Mouse (Mus musculus) heart, embryonic 14.5 days (tissue): ENCODE measurements around the gene Kcnk13. TPM values are rescaled to one million over a fixed set of nuclear protein-coding genes. Genes with fewer than 3 reads are reported as not detected.

ENCODE experiments used
- ATAC-seq: fragments of 200-750 bp; cut with Nextera tagmentation; 2 replicates; pipeline ENCODE4 v1.8.0; 2017; ENCODE audit warnings: low read depth, moderate TSS enrichment; ENCODE audit not compliant: insufficient number of reproducible peaks, insufficient read depth, low FRiP score
- H3K27ac ChIP-seq, 2 experiments: fragments of 200-500 bp in 1 of 2; fragments of 300-500 bp in 1 of 2; sonication (generic) in 1 of 2; replicated peaks in 1 of 2; 2 replicates each; pipeline ENCODE4 v1.5.1; 2012 to 2014; ENCODE audit warnings: low read depth in 2 of 2, low read length in 2 of 2, control low read depth in 1 of 2, mild to moderate bottlenecking in 1 of 2, mixed read lengths in 1 of 2; ENCODE audit not compliant: control insufficient read depth in 1 of 2, insufficient read depth in 1 of 2
- H3K27me3 ChIP-seq: fragments of 300-500 bp; sonication (generic); 2 replicates; pipeline ENCODE4 v1.6.1; 2014; ENCODE audit warnings: mild to moderate bottlenecking, low read length, control low read depth; ENCODE audit not compliant: control insufficient read depth, insufficient read depth
- H3K36me3 ChIP-seq: fragments of 300-500 bp; sonication (generic); 2 replicates; pipeline ENCODE4 v1.6.1; 2014; ENCODE audit warnings: mild to moderate bottlenecking, control low read depth, low read length, mixed read lengths; ENCODE audit not compliant: control insufficient read depth, insufficient read depth
- H3K4me1 ChIP-seq, 2 experiments: fragments of 200-500 bp in 1 of 2; fragments of 300-500 bp in 1 of 2; sonication (generic) in 1 of 2; 2 replicates each; pipeline ENCODE4 v1.6.1; 2012 to 2014; ENCODE audit warnings: low read length in 2 of 2, control low read depth in 1 of 2, mixed read lengths in 1 of 2; ENCODE audit not compliant: control insufficient read depth in 2 of 2, insufficient read depth in 2 of 2
- H3K4me2 ChIP-seq: fragments of 300-500 bp; sonication (generic); 2 replicates; pipeline ENCODE4 v1.6.1; 2014; ENCODE audit warnings: mild to moderate bottlenecking, low read length
- H3K4me3 ChIP-seq, 2 experiments: fragments of 200-500 bp in 1 of 2; fragments of 300-500 bp in 1 of 2; sonication (generic) in 1 of 2; 2 replicates each; pipeline ENCODE4 v1.5.1; 2012 to 2014; ENCODE audit warnings: low read length in 2 of 2, mild to moderate bottlenecking in 2 of 2, control low read depth in 1 of 2, low read depth in 1 of 2, moderate library complexity in 1 of 2; ENCODE audit not compliant: control insufficient read depth in 1 of 2, insufficient read depth in 1 of 2
- H3K9ac ChIP-seq: fragments of 300-500 bp; sonication (generic); 2 replicates; pipeline ENCODE4 v1.6.1; 2014; ENCODE audit warnings: mild to moderate bottlenecking, low read length
- H3K9me3 ChIP-seq: fragments of 300-500 bp; sonication (generic); 2 replicates; pipeline ENCODE4 v1.6.1; 2016; ENCODE audit warnings: low read length, control low read depth; ENCODE audit not compliant: control insufficient read depth
- WGBS: fragments of 180-500 bp; shearing (Covaris S2); extraction: QIAGEN DNeasy Blood & Tissue Kit; methylation state at CpG from one replicate; pipeline ENCODE4 v1.1.7; 2014; 5-methylcytosine and 5-hydroxymethylcytosine counted together
- polyA plus RNA-seq: library from polyadenylated mRNA; unstranded; fragments of >200 nt; fragmentation: Nextera tagmentation; extraction: Ambion mirVana; gene quantifications from 2 replicates; pipeline ENCODE4 v1.2.1, GENCODE M21; 2014

Kcnk13 gene
- polyA plus RNA-seq, 1 experiment from 2014 or later, result 0.08 TPM

DNA sequence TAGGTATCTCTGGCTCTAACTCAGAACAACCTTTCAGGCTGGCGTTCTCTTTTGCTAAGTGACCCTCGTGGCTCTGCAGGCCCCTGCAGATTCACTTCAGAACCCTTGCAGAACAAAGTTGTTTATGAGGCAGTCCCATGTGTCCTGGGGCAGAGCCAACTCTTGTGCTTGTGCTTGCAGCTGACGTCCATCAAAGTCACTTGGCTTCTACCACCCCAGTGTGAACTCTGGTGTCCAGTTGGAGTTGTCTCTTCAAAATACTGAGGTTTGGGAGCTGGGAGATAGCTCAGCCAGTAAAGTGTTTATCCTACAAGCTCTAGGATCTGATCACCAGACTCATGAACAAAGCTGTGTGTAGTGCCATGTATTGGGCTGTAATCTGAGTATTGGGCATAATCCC, 37.6 kb downstream of the Kcnk13 start:
- H3K27me3 ChIP-seq, result no peaks in the 10 kb centered on the region
- H3K4me3 ChIP-seq, result no peak overlapping the region
- no peak for ATAC-seq
- no peak overlapping the region for H3K27ac ChIP-seq
- H3K4me2 ChIP-seq, result no peak overlapping the region
- no peaks in the 10 kb centered on the region for H3K36me3 ChIP-seq
- no peak overlapping the region for H3K9ac ChIP-seq
- no peaks in the 10 kb centered on the region for H3K9me3 ChIP-seq
- no peaks in the 10 kb centered on the region for H3K4me1 ChIP-seq
- WGBS, result 66% methylated on average over 3 of the region's 3 CpGs

DNA sequence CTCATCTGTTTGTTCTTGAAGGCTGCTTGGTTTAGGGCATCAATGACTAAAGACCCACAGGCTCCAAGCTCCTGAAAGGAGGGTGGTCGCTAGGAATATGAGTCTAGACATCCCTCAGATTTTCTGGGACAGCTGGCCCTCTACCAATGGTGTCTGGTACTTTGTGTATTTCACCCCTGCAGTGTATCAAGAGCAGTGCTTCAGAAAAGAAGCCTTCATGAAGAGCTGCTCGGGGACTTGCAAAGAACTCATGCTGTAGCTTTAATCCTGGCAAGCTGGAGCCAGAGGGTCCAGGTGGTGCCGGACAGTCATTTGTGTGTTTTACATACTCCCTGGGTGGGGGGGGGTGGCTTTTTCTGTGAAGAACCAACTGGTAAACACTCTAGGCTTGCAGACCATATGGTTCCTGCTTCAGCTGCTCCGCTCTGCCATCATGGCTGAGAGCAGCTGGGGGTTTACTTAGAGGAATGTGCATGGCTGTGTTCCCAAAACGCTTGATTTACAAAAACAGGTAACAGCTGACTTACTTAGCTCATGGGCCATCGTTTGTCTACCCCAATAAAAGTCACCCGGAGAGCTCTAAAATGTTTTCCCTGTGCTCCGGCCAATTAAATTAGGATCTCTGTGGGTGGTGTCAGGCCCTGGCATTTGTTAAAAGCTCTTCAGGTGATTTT, 38.8 kb downstream of the Kcnk13 start:
- no peaks in the 10 kb centered on the region for H3K4me1 ChIP-seq
- no peaks in the 10 kb centered on the region for H3K27me3 ChIP-seq
- no peak overlapping the region for H3K27ac ChIP-seq
- no peak overlapping the region for H3K4me2 ChIP-seq
- no peak for ATAC-seq
- H3K9me3 ChIP-seq, result no peaks in the 10 kb centered on the region
- no peak overlapping the region for H3K4me3 ChIP-seq
- H3K36me3 ChIP-seq, result no peaks in the 10 kb centered on the region
- 53% methylated on average over 8 of the region's 8 CpGs for WGBS
- H3K9ac ChIP-seq, result no peak overlapping the region

DNA sequence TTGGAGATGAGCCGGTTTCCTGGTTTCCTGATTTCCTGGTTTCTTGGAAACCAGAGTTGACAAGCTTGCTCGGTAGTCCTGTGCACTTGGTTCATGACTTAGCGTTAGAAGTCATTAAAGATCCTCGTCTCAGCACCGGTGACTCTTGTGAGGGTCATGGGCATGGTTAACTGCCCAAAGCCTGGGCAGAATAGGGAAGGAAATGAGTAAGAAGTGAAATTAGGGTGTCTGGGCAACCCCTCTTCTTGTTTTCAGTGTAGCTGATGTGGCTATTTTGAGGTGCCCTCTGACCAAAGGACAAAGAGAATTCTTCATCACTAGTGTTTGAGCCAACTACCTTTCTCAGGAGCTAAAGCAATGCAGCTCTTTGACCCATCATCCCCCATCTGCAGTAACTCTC, 41.0 kb downstream of the Kcnk13 start:
- H3K36me3 ChIP-seq, result no peaks in the 10 kb centered on the region

DNA sequence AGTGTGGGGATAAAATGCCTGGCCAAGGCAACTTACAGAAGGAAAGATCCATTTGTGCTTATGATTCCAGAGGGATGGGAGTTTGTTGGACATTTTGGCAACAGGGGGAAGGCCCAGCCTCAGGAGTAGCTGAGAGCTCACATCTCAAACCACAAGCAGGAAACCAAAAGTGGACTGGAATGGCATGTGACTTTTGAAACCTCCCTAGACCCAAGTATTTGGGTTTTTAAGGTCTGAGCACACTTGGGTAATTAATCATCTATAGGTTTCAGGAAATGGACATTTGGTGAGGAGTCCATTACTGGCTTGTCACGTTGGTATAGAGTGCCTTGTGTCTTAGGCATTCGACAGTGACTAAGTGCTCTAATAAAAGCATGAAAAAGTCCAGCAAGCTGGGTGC, 42.4 kb downstream of the Kcnk13 start:
- Histone ChIP-seq H3K36me3 (no peaks in the 10 kb centered on the region), H3K9ac (no peak overlapping the region), H3K27ac (no peak overlapping the region), H3K4me1 (no peaks in the 10 kb centered on the region), H3K4me2 (no peak overlapping the region), H3K4me3 (no peak overlapping the region), H3K9me3 (no peaks in the 10 kb centered on the region), H3K27me3 (no peaks in the 10 kb centered on the region)
- 62% methylated on average over 2 of the region's 2 CpGs for WGBS
- ATAC-seq, result no peak

More for the DNA sequence above, 41.0 kb downstream of the Kcnk13 start:
- no peaks in the 10 kb centered on the region for H3K9me3 ChIP-seq
- H3K4me1 ChIP-seq, result no peaks in the 10 kb centered on the region
- no peak overlapping the region for H3K4me2 ChIP-seq
- no peak overlapping the region for H3K4me3 ChIP-seq
- ATAC-seq, result no peak
- no peak overlapping the region for H3K9ac ChIP-seq
- H3K27me3 ChIP-seq, result no peaks in the 10 kb centered on the region
- H3K27ac ChIP-seq, result no peak overlapping the region
- 82% methylated on average over 5 of the region's 5 CpGs for WGBS

DNA sequence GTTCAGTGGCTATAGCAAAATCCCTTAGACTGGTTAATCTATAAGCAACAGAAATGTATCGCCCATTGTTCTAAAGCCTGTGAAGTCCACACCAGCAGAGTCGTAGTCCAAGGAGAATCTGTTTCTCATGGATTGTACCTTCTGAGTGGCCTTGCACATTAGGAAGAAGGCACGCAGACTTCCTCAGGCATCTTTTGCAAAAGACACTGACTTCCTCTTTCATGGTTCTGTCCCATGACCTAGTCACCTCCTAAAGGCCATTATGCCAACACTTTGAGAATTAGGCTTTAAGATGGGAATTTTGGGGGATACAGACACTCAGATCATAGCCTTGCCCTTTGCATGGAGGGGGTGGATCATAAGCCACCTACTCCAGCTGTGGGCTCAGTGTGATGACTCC, 48.5 kb downstream of the Kcnk13 start:
- H3K4me3 ChIP-seq, result no peak overlapping the region
- H3K4me2 ChIP-seq, result no peak overlapping the region
- H3K27ac ChIP-seq, result no peak overlapping the region
- no peaks in the 10 kb centered on the region for H3K36me3 ChIP-seq
- no peaks in the 10 kb centered on the region for H3K9me3 ChIP-seq
- H3K9ac ChIP-seq, result no peak overlapping the region
- ATAC-seq, result no peak
- no peaks in the 10 kb centered on the region for H3K4me1 ChIP-seq
- H3K27me3 ChIP-seq, result no peaks in the 10 kb centered on the region
- WGBS, result 88% methylated on average over 3 of the region's 3 CpGs

DNA sequence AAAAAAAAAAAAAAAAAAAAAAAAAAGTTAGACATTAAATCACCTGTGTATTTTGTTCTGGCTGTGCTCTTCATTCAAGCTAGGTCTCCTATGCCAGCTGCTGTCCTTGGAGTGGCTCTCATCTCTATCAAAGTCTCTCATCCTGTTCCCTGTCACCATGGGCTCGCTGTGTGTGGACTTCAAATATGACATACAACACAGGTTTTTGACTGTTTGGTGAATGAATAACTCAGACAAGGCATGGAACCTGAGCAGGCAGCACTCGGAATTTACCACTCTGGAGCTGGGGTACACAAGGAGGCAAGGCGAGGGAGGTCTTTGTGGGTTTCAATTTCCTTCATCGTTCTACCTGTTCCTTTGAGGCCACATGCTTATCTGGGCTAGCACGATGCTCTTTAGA, 50.8 kb downstream of the Kcnk13 start:
- no peak for ATAC-seq
- 78% methylated on average over 5 of the region's 5 CpGs for WGBS
- Histone ChIP-seq H3K36me3 (no peaks in the 10 kb centered on the region), H3K27me3 (no peaks in the 10 kb centered on the region), H3K9me3 (no peaks in the 10 kb centered on the region), H3K4me2 (no peak overlapping the region), H3K4me1 (no peaks in the 10 kb centered on the region), H3K4me3 (no peak overlapping the region), H3K9ac (no peak overlapping the region), H3K27ac (no peak overlapping the region)

DNA sequence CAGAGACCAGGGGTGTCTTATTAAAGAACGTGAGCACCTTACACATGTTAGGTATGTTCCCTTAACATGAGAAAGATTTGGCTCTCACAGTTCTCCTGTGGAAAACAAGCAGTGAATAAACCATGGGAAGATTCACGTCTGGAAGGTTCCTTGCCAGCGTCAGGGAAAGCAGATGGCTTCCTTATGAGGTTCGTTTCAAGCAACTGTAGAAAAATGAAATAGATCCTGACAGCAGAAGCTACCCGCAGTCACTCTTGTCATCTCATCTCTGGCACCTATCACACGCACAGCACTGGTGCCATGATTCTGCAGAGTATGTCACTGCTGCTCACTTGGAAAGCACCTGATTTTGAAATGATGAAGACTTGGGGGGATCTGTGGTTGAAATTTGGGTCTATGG, 53.4 kb downstream of the Kcnk13 start:
- no peaks in the 10 kb centered on the region for H3K4me1 ChIP-seq
- no peaks in the 10 kb centered on the region for H3K9me3 ChIP-seq
- WGBS, result 79% methylated on average over 6 of the region's 6 CpGs
- no peak overlapping the region for H3K9ac ChIP-seq
- H3K27me3 ChIP-seq, result no peaks in the 10 kb centered on the region
- no peaks in the 10 kb centered on the region for H3K36me3 ChIP-seq
- H3K27ac ChIP-seq, result no peak overlapping the region
- no peak overlapping the region for H3K4me3 ChIP-seq
- H3K4me2 ChIP-seq, result no peak overlapping the region
- ATAC-seq, result no peak

DNA sequence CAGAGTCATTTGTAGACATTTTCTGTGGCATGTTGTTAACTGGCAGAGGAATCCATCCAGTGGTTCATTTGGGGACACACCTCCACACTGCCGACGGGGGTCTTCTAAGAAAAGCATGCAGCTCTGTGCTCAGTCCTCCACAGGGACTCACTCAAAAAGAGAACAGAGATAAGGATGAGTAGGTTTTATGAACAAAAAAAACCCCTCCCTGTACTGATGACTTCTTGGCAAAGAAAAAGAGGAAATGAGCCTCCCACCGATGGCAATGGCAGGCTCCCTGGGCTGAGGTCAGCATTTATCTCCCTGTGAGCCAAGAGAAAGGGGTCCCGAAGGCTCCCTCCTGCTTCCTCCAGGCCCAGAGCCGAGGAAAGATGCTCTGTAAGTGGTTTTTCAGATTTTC, 58.2 kb downstream of the Kcnk13 start:
- no peak overlapping the region for H3K27ac ChIP-seq
- no peaks in the 10 kb centered on the region for H3K9me3 ChIP-seq
- no peaks in the 10 kb centered on the region for H3K36me3 ChIP-seq
- WGBS, result 61% methylated on average over 5 of the region's 5 CpGs
- no peak overlapping the region for H3K4me2 ChIP-seq
- ATAC-seq, result no peak
- no peak overlapping the region for H3K9ac ChIP-seq
- H3K4me1 ChIP-seq, result no peaks in the 10 kb centered on the region
- no peaks in the 10 kb centered on the region for H3K27me3 ChIP-seq
- H3K4me3 ChIP-seq, result no peak overlapping the region
